Mouse (Mus musculus) heart, postnatal 25 days (tissue): ENCODE measurements around the gene Manf. TPM values are rescaled to one million over a fixed set of nuclear protein-coding genes. Genes with fewer than 3 reads are reported as not detected.

Source experiments
- DNase-seq: peaks from one replicate; pipeline ENCODE4 v3.0.0; 2022; ENCODE audit warnings: low spot score
- intact Hi-C: fragments of 180-260 bp; cut with DNase I; formaldehyde crosslinking; loops from one replicate; pipeline ENCODE4 v1.15.1; 2025
- total RNA-seq, 2 experiments: library from RNA; stranded (reverse); gene quantifications; 2 replicates each; pipeline ENCODE4 v1.2.3; 2021

The Manf gene
- total RNA-seq, 2 experiments from 2014 or later: 169 to 207 TPM

DNA sequence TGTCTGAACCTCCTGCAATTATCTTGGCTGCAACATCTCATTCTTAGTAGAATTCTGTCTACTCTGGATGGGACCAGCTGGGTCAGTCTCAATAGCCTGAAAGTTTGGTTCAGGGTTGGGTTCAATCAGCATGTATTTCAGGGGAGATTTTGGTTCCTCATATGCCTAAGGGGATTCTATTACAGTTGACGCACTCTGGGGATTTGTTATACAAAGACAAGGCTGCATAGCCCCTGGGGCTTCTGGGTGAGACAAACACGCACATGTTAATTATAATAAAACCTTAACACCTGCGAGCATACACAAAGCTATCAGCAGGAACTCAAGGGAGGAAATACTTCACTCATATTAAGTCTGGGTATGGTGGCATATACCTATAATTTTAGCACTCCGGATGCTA lies 85.3 kb downstream of the Manf start:
- intact Hi-C loops: no loop called here
- no peak for DNase-seq

GRCm38 (mm10) chr9:106790831-106791230 lies 100.9 kb downstream of the Manf start:
- intact Hi-C loops: no loop called here

DNA sequence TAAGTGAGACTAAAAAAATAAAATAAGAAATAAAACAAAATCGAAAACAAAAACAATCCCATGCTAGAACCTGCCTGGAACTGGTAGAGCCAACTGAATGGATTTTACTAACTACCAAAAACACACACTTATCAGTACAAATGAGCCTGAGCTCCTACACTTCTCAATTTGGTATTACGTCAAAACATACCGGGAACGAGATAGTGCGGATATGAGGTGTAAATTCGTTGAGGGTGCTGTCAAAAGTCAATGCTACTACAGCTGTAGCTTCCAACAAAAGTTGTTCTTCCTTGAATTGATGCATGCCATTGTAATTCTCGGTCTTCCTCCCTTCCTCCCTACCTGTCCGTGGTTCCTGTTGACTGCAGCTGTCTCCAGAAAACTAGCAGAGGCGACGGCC lies 102.4 kb downstream of the Manf start:
- intact Hi-C loops: loop anchor here (2.0 kb wide), 1 partner anchor 31 kb away; the partner anchor contains the start of gene Dcaf1

More at GRCm38 (mm10) chr9:106790831-106791230, 100.9 kb downstream of the Manf start:
- no peak for DNase-seq

DNA sequence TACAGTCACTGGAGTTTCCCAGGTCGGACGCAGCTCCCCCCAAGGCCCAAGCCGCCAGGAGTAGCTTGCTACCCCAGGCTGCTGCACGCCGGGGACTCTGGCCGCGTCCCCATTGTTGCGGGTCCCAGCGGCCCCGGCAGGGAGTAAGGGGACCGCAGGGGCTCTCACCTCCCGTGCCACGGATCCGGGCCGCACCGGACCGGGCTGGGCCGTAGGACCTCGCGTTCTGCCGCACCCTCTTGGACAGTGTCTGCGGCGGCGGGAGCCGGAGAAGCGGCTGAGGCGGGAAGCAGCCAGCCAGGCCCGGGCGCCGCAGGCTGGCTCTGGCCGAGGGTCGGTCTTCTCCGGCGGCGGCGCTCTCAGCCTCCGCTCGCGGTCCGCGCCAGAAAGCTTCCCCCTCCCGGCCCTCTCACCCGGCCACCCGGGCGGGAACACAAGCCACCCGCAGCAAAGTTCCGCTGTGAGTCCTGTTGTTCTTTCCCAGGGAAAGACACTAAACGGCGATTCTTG lies 102.9 kb downstream of the Manf start, which contains the start of gene Rad54l2:
TSS of gene Rad54l2 (minus strand) at position 383 of the 510 bp plus-strand sequence.
- peak; percentile 62 for DNase-seq
- intact Hi-C loops: loop anchor here (2.0 kb wide), 1 partner anchor 32 kb away; the partner anchor contains the start of gene Dcaf1

More for the DNA sequence above, 102.4 kb downstream of the Manf start:
- DNase-seq: no peak

Other genes starting within 250 kb of the Manf start
- not detected for gene Grm2, start 235.9 kb downstream of the Manf start, total RNA-seq
- gene Tex264, start 206.1 kb downstream of the Manf start, total RNA-seq: 10 to 100 TPM; 41.7 to 44.0 TPM
- 1 to 10 TPM; 9.0 to 9.6 TPM for gene Rad54l2, start 102.8 kb downstream of the Manf start, total RNA-seq
- gene Dcaf1, start 70.1 kb downstream of the Manf start, total RNA-seq: 10 to 100 TPM; 23.3 to 29.6 TPM
- 10 to 100 TPM; 12.3 to 15.2 TPM for gene Rbm15b, start 4.6 kb downstream of the Manf start, total RNA-seq